Mouse (Mus musculus): ENCODE data around the gene Arid1b. TPM values are rescaled to one million over a fixed set of nuclear protein-coding genes. Genes with fewer than 3 reads are reported as not detected.

The Arid1b gene
- polyA plus RNA-seq, 1 experiment from 2014 or later, result 2.9 TPM

GRCm38 (mm10) chr17:5386885-5387545, 392.9 kb downstream of the Arid1b start:
- no peak for ATAC-seq (ENCODE audit: insufficient read depth)

GRCm38 (mm10) chr17:5388351-5388750, 394.2 kb downstream of the Arid1b start:
- H3K27me3 ChIP-seq, result 0 out of 2 replicates have a peak, but pooled peaks cover 11% of the 10 kb centered on the region
- no peak overlapping the region for H3K27ac ChIP-seq (replicated peaks)
- no peak overlapping the region for H3K4me3 ChIP-seq (replicated peaks)
- no peaks in the 10 kb centered on the region for H3K4me1 ChIP-seq (replicated peaks)
- H3K9ac ChIP-seq, result no peak overlapping the region
- H3K36me3 ChIP-seq (replicated peaks), result no peaks in the 10 kb centered on the region
- WGBS (ENCODE audit: insufficient replicate concordance), result 66% methylated on average over 3 of the region's 3 CpGs
- no peaks in the 10 kb centered on the region for H3K9me3 ChIP-seq (replicated peaks)
- H3K4me2 ChIP-seq, result no peak overlapping the region
- no peak for ATAC-seq (ENCODE audit: insufficient read depth)

More at GRCm38 (mm10) chr17:5386885-5387545, 392.9 kb downstream of the Arid1b start:
- Histone ChIP-seq H3K27me3 (0 out of 2 replicates have a peak, but pooled peaks cover 11% of the 10 kb centered on the region), H3K27ac (replicated peaks) (no peak overlapping the region), H3K4me1 (replicated peaks) (no peaks in the 10 kb centered on the region), H3K4me2 (no peak overlapping the region), H3K9ac (no peak overlapping the region), H3K4me3 (replicated peaks) (no peak overlapping the region), H3K36me3 (replicated peaks) (no peaks in the 10 kb centered on the region), H3K9me3 (replicated peaks) (no peaks in the 10 kb centered on the region)
- 70% methylated on average over 12 of the region's 12 CpGs for WGBS (ENCODE audit: insufficient replicate concordance)

DNA sequence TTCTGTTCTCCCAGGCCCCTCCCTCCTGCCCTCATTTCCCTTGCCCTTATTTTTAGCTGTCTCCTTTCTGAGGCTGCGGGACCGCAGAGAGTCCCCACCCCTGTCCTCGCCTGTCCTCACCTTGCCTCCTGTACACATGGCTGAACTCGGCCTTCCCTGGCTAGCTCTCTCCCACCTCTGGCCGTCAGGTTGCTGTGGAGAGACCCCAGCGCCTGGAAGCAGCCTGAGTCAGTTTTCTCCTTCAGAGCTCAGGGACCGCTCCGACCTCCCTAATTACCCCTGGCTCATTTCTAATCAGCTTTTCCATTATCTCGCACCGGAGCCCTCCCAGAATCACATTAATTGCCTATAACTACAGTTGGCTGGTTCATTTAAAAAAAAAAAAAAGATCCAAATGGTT, 396.6 kb downstream of the Arid1b start:
- Histone ChIP-seq H3K27ac (replicated peaks) (no peak overlapping the region), H3K4me3 (replicated peaks) (no peak overlapping the region), H3K36me3 (replicated peaks) (no peaks in the 10 kb centered on the region), H3K9ac (no peak overlapping the region), H3K4me2 (no peak overlapping the region), H3K4me1 (replicated peaks) (no peaks in the 10 kb centered on the region), H3K9me3 (replicated peaks) (no peaks in the 10 kb centered on the region), H3K27me3 (0 out of 2 replicates have a peak, but pooled peaks cover 6% of the 10 kb centered on the region)
- ATAC-seq (ENCODE audit: insufficient read depth), result no peak
- 66% methylated on average over 10 of the region's 10 CpGs for WGBS (ENCODE audit: insufficient replicate concordance)

DNA sequence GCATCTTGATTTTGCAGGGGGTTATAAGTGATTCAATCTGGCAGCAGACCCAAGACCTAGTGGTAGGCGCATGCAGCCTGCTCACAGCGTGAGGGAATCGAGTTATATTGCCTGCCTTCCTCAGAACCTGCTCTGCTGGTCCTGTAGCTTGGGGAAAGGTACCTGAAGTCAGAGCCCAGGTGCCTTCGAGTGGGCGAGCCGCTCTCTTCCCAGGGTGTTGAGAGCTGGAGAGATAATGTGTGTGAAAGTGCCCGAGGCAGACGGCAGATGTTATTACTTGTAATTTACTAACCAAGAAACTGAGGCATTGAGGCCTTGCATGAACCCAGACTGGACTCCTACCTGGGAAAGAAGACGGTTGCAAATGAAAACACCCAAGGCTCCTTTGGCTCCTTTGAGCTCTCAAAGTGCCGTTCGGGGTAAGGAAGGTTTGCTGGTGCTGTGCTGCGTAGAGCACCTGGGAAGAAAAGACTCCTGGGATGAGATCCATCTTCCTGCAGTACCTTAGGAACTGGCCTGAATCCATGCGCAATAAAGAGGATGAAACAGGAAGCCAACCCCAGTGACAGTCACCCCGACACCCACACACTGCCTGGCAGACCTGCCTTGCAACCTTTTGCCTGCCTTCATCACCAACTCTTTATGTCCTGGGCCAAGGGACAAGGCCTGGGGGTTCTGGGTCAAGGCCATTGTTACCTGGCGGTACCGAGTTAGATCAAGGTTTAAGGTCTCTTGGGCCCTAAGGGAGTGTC, 401.5 kb downstream of the Arid1b start:
- WGBS (ENCODE audit: insufficient replicate concordance), result 66% methylated on average over 16 of the region's 16 CpGs
- H3K27me3 ChIP-seq, result 0 out of 2 replicates have a peak, but pooled peaks cover 2% of the 10 kb centered on the region
- H3K9ac ChIP-seq, result no peak overlapping the region
- 0 out of 2 replicates have a peak, but pooled peaks cover 3% of the 10 kb centered on the region for H3K4me1 ChIP-seq (replicated peaks)
- H3K36me3 ChIP-seq (replicated peaks), result no peaks in the 10 kb centered on the region
- no peak overlapping the region for H3K4me2 ChIP-seq
- H3K4me3 ChIP-seq (replicated peaks), result no peak overlapping the region
- H3K27ac ChIP-seq (replicated peaks), result no peak overlapping the region
- no peaks in the 10 kb centered on the region for H3K9me3 ChIP-seq (replicated peaks)
- ATAC-seq (ENCODE audit: insufficient read depth), result no peak

GRCm38 (mm10) chr17:5396213-5396612, 402.1 kb downstream of the Arid1b start:
- Histone ChIP-seq H3K4me2 (no peak overlapping the region), H3K27ac (replicated peaks) (no peak overlapping the region), H3K4me1 (replicated peaks) (0 out of 2 replicates have a peak, but pooled peaks cover 3% of the 10 kb centered on the region), H3K4me3 (replicated peaks) (no peak overlapping the region), H3K36me3 (replicated peaks) (no peaks in the 10 kb centered on the region), H3K27me3 (0 out of 2 replicates have a peak, but pooled peaks cover 2% of the 10 kb centered on the region), H3K9ac (no peak overlapping the region), H3K9me3 (replicated peaks) (no peaks in the 10 kb centered on the region)
- 59% methylated on average over 5 of the region's 5 CpGs for WGBS (ENCODE audit: insufficient replicate concordance)
- no peak for ATAC-seq (ENCODE audit: insufficient read depth)

Data from liver, embryonic 15.5 days (tissue).